Mouse (Mus musculus): Measurements from ENCODE around the gene Tmem51.

GRCm38 (mm10) chr4:142088836-142089235, 4.7 kb upstream of the Tmem51 start:
- TF ChIP-seq POLR2A (IDR thresholded peaks at IDR 0.05; ENCODE audit: borderline replicate concordance, low read depth, low read length) (no peak), CTCF (IDR thresholded peaks at IDR 0.05; ENCODE audit: low read depth, low read length) (no peak)

Measured in bone marrow macrophage, adult 2 months (primary cell).